In genomic region chr6:119674201-119674810, GRCm38 (mm10) we compare ENCODE assay signal across 11 mouse cellular contexts.
A peak's percentile ranks its signal among the peaks of the same experiment; 100 is the strongest.
DNase-seq lines count a peak whose midpoint lies in the region; ATAC-seq and TF ChIP-seq lines count a peak whose summit lies in the region.
"Had no signal": no experiment of that assay in that cellular context is flagged by ENCODE, and none has a peak within 500 bp of the region (broad histone marks: within the 10 kb centered on the region; RNA-seq: fewer than 3 reads in every experiment).

No protein-coding gene starts in this region.

- no peak for TF ChIP-seq CTCF in heart, adult 2 months (IDR thresholded peaks at IDR 0.05)

- H3K9me3 ChIP-seq in kidney, embryonic 15.5 days (replicated peaks): no peaks in the 10 kb centered on the region
- H3K9me3 ChIP-seq in kidney, embryonic 14.5 days (ENCODE audit: control insufficient read depth, low read length): peaks cover 3% of the 10 kb centered on the region; the same call in 1 of the 2 replicates

- H3K27ac ChIP-seq in kidney, embryonic 15.5 days: peak overlapping the region; percentile 68
- no peak overlapping the region for H3K27ac ChIP-seq in kidney, embryonic 14.5 days (ENCODE audit: low read depth, low read length)
- H3K27ac ChIP-seq in heart, adult 2 months: no peak overlapping the region

- peak; percentile 90 for DNase-seq in brain, adult 2 months (ENCODE audit: low read depth, low spot score)
- DNase-seq in cerebellum, postnatal 25 days: peak; percentile 75 to 78
- DNase-seq in kidney, postnatal 14 days: peak; percentile 11
- DNase-seq in adrenal gland, adult 2 months: no peak
- DNase-seq in heart, adult 2 months: no peak
- no peak for DNase-seq in left cerebral cortex, adult 9 months (ENCODE audit: low spot score in 2 of 2)
- DNase-seq: heart, postnatal 14 days; layer of hippocampus, postnatal 36 days; thymus, postnatal 14 days had no signal

- peaks cover 5% of the 10 kb centered on the region for H3K4me1 ChIP-seq in kidney, embryonic 15.5 days
- 0 out of 2 replicates have a peak, but pooled peaks cover 2% of the 10 kb centered on the region for H3K4me1 ChIP-seq in kidney, embryonic 14.5 days (ENCODE audit: control insufficient read depth, insufficient read depth, low read length)
- no peaks in the 10 kb centered on the region for H3K4me1 ChIP-seq in heart, adult 2 months (ENCODE audit: control insufficient read depth, insufficient read depth, low read length)

- no peak for ATAC-seq in kidney, embryonic 15.5 days (replicated peaks; ENCODE audit: low FRiP score)
- ATAC-seq in kidney, embryonic 14.5 days (ENCODE audit: low FRiP score, low TSS enrichment): no peak

- intact Hi-C loops in heart, adult 2 months (cut with DNase I): no loop called here

- no peak overlapping the region for H3K4me2 ChIP-seq in kidney, embryonic 15.5 days
- H3K4me2 ChIP-seq in kidney, embryonic 14.5 days (replicated peaks; ENCODE audit: low read depth, low read length): no peak overlapping the region

- no peak for TF ChIP-seq EP300 in heart, adult 2 months (IDR thresholded peaks at IDR 0.05; ENCODE audit: insufficient read depth, low read depth, low read length)

- no peak overlapping the region for H3K9ac ChIP-seq in kidney, embryonic 15.5 days
- no peak overlapping the region for H3K9ac ChIP-seq in kidney, embryonic 14.5 days (ENCODE audit: low read depth, low read length)
- H3K9ac ChIP-seq in heart, adult 2 months (ENCODE audit: low read depth, low read length): no peak overlapping the region

- peaks cover 8% of the 10 kb centered on the region for H3K36me3 ChIP-seq in kidney, embryonic 15.5 days
- peaks cover 2% of the 10 kb centered on the region; the same call in 1 of the 2 replicates for H3K36me3 ChIP-seq in kidney, embryonic 14.5 days (ENCODE audit: control insufficient read depth, insufficient read depth, low read length)
- no peaks in the 10 kb centered on the region for H3K36me3 ChIP-seq in heart, adult 2 months (ENCODE audit: control insufficient read depth, insufficient read depth, low read length)

- WGBS in kidney, embryonic 15.5 days: 72% methylated on average over 5 of the region's 5 CpGs
- WGBS in kidney, embryonic 14.5 days: 82% methylated on average over 5 of the region's 5 CpGs
- WGBS in heart, adult 2 months: 85% methylated on average over 5 of the region's 5 CpGs

- TF ChIP-seq POLR2A in heart, adult 2 months (IDR thresholded peaks at IDR 0.05; ENCODE audit: insufficient read depth, low read depth, low read length): no peak

- H3K79me2 ChIP-seq in heart, adult 2 months (replicated peaks; ENCODE audit: control insufficient read depth, insufficient read depth, low read length): no peaks in the 10 kb centered on the region

- no peak overlapping the region for H3K4me3 ChIP-seq in kidney, embryonic 15.5 days (replicated peaks)
- no peak overlapping the region for H3K4me3 ChIP-seq in kidney, embryonic 14.5 days (ENCODE audit: low read length)
- no peak overlapping the region for H3K4me3 ChIP-seq in heart, adult 2 months

- no peaks in the 10 kb centered on the region for H3K27me3 ChIP-seq in kidney, embryonic 15.5 days
- no peaks in the 10 kb centered on the region for H3K27me3 ChIP-seq in kidney, embryonic 14.5 days (ENCODE audit: control insufficient read depth, insufficient read depth, low read length)
- H3K27me3 ChIP-seq in heart, adult 2 months (ENCODE audit: control insufficient read depth, insufficient read depth, low read length): no peaks in the 10 kb centered on the region

Comparison
In these comparisons a context has a peak if more than half of its experiments do, and no peak if none do; other contexts are left out.
1. DNase-seq: peak in brain, adult 2 months (single experiment), cerebellum, postnatal 25 days (2 of 2) and kidney, postnatal 14 days (single experiment); none in adrenal gland, adult 2 months (single experiment), heart, adult 2 months (0 of 2) and left cerebral cortex, adult 9 months (0 of 2).